In genomic region chr3:96557694-96558093, GRCm38 (mm10) we compare ENCODE assay signal across 8 mouse cellular contexts. TPM values are rescaled to one million over a fixed set of nuclear protein-coding genes. Genes with fewer than 3 reads are reported as not detected.
DNase-seq lines count a peak whose midpoint lies in the region; ATAC-seq lines count a peak whose summit lies in the region.

TSS of gene Txnip (plus strand) at chr3:96557957.

- H3K4me2 ChIP-seq in hindbrain, embryonic 11.5 days (replicated peaks; ENCODE audit: low read depth, low read length) = peak within 1 kb of the TSS; percentile 65

- H3K27ac ChIP-seq in hindbrain, embryonic 11.5 days (ENCODE audit: low read depth, low read length) = peak within 1 kb of the TSS; percentile 45; the same call in 1 of the 2 replicates

- H3K9ac ChIP-seq in hindbrain, embryonic 11.5 days (ENCODE audit: low read depth, low read length) = peak within 1 kb of the TSS; percentile 77

- DNase-seq in Muller cell, postnatal 12 days (ENCODE audit: inconsistent ontology term) = peak; percentile 99
- DNase-seq in cerebellum, adult 9-11 months = peak; percentile 91
- DNase-seq in frontal cortex, adult 2 months (ENCODE audit: extremely low spot score in 1 of 2, low spot score in 1 of 2) = peak; percentile 91 to 95
- DNase-seq in hindbrain, embryonic 11.5 days (ENCODE audit: low spot score) = peak; percentile 99
- peak; percentile 98 to 99 for DNase-seq in layer of hippocampus, postnatal 10 days (ENCODE audit: low spot score in 2 of 2)
- DNase-seq in lung, postnatal 10 days = peak; percentile 100
- DNase-seq in ovary, postnatal 36 days (ENCODE audit: low spot score) = peak; percentile 100
- DNase-seq in thymus, postnatal 25 days = peak; percentile 99

- ATAC-seq in hindbrain, embryonic 11.5 days (ENCODE audit: low FRiP score) = peak; percentile 99

- no peaks in the 10 kb centered on the region for H3K9me3 ChIP-seq in hindbrain, embryonic 11.5 days (ENCODE audit: control insufficient read depth, low read length)

- H3K4me3 ChIP-seq in hindbrain, embryonic 11.5 days (ENCODE audit: low read depth, low read length) = peak within 1 kb of the TSS; percentile 75

- under 1% methylated on average over 26 of the region's 26 CpGs for WGBS in hindbrain, embryonic 11.5 days

- no peaks in the 10 kb centered on the region for H3K27me3 ChIP-seq in hindbrain, embryonic 11.5 days (ENCODE audit: control insufficient read depth, insufficient read depth, low read length)

- no peaks in the 10 kb centered on the region; the same call in 1 of the 2 replicates for H3K4me1 ChIP-seq in hindbrain, embryonic 11.5 days (replicated peaks; ENCODE audit: control insufficient read depth, insufficient read depth, low read length)

- H3K36me3 ChIP-seq in hindbrain, embryonic 11.5 days (ENCODE audit: control insufficient read depth, insufficient read depth, low read length) = no peaks in the 10 kb centered on the region

RNA-seq across cellular contexts. Expression of gene Txnip, which starts in this region (rescaled TPM):
- 27.5 and 27.7 TPM in 2 replicates for polyA plus RNA-seq in frontal cortex, adult 2 months (2012; rRNA removed)
- polyA plus RNA-seq in hindbrain, embryonic 11.5 days (2014; fragmentation: Nextera tagmentation; extraction: Ambion mirVana) = 48.9 and 53.4 TPM in 2 replicates
- total RNA-seq in layer of hippocampus, postnatal 10 days (2021) = 10 to 100 TPM; 36.5 to 46.1 TPM

Comparison
In these comparisons a context has a peak if more than half of its experiments do, and no peak if none do; other contexts are left out.
1. Peak in every context shown above with its lines: DNase-seq, ATAC-seq, H3K4me3 ChIP-seq and H3K27ac ChIP-seq.